Mouse (Mus musculus): Measurements from ENCODE around the gene Dgkg.

The Dgkg gene

GRCm38 (mm10) chr16:22651244-22651643, 5.8 kb downstream of the Dgkg start:
- no peak for DNase-seq (ENCODE audit: low read depth in 2 of 2, low spot score in 2 of 2)

GRCm38 (mm10) chr16:22645256-22645655, 11.8 kb downstream of the Dgkg start:
- no peak for DNase-seq (ENCODE audit: low read depth in 2 of 2, low spot score in 2 of 2)

GRCm38 (mm10) chr16:22643460-22643859, 13.6 kb downstream of the Dgkg start:
- no peak for DNase-seq (ENCODE audit: low read depth in 2 of 2, low spot score in 2 of 2)

- DNase-seq (ENCODE audit: low read depth in 2 of 2, low spot score in 2 of 2), result no peak
These were observed 14.1 kb downstream of the Dgkg start for GRCm38 (mm10) chr16:22642953-22643352.

- DNase-seq (ENCODE audit: low read depth in 2 of 2, low spot score in 2 of 2), result no peak
These were observed 15.0 kb downstream of the Dgkg start for GRCm38 (mm10) chr16:22642054-22642453.

GRCm38 (mm10) chr16:22641588-22641987, 15.4 kb downstream of the Dgkg start:
- DNase-seq (ENCODE audit: low read depth in 2 of 2, low spot score in 2 of 2), result no peak

GRCm38 (mm10) chr16:22637311-22637710, 19.7 kb downstream of the Dgkg start:
- no peak for DNase-seq (ENCODE audit: low read depth in 2 of 2, low spot score in 2 of 2)

- DNase-seq (ENCODE audit: low read depth in 2 of 2, low spot score in 2 of 2), result no peak
These were observed 21.3 kb downstream of the Dgkg start for GRCm38 (mm10) chr16:22635706-22636105.

GRCm38 (mm10) chr16:22633063-22633462, 24.0 kb downstream of the Dgkg start:
- DNase-seq (ENCODE audit: low read depth in 2 of 2, low spot score in 2 of 2), result no peak

GRCm38 (mm10) chr16:22630351-22630750, 26.7 kb downstream of the Dgkg start:
- no peak for DNase-seq (ENCODE audit: low read depth in 2 of 2, low spot score in 2 of 2)

- DNase-seq (ENCODE audit: low read depth in 2 of 2, low spot score in 2 of 2), result no peak
These were observed 27.1 kb downstream of the Dgkg start for GRCm38 (mm10) chr16:22629900-22630299.

GRCm38 (mm10) chr16:22625987-22626386, 31.0 kb downstream of the Dgkg start:
- no peak for DNase-seq (ENCODE audit: low read depth in 2 of 2, low spot score in 2 of 2)

- no peak for DNase-seq (ENCODE audit: low read depth in 2 of 2, low spot score in 2 of 2)
These were observed 31.6 kb downstream of the Dgkg start for GRCm38 (mm10) chr16:22625412-22625811.

GRCm38 (mm10) chr16:22622286-22622685, 34.7 kb downstream of the Dgkg start:
- DNase-seq (ENCODE audit: low read depth in 2 of 2, low spot score in 2 of 2), result no peak

GRCm38 (mm10) chr16:22621299-22621920, 35.6 kb downstream of the Dgkg start:
- no peak for DNase-seq (ENCODE audit: low read depth in 2 of 2, low spot score in 2 of 2)

GRCm38 (mm10) chr16:22618424-22619056, 38.5 kb downstream of the Dgkg start:
- no peak for DNase-seq (ENCODE audit: low read depth in 2 of 2, low spot score in 2 of 2)

- no peak for DNase-seq (ENCODE audit: low read depth in 2 of 2, low spot score in 2 of 2)
These were observed 41.2 kb downstream of the Dgkg start for GRCm38 (mm10) chr16:22615805-22616204.

GRCm38 (mm10) chr16:22613186-22614073, 43.6 kb downstream of the Dgkg start:
- DNase-seq (ENCODE audit: low read depth in 2 of 2, low spot score in 2 of 2), result no peak

- DNase-seq (ENCODE audit: low read depth in 2 of 2, low spot score in 2 of 2), result no peak
These were observed 49.0 kb downstream of the Dgkg start for GRCm38 (mm10) chr16:22608046-22608445.

- no peak for DNase-seq (ENCODE audit: low read depth in 2 of 2, low spot score in 2 of 2)
These were observed 50.0 kb downstream of the Dgkg start for GRCm38 (mm10) chr16:22606989-22607388.

- DNase-seq (ENCODE audit: low read depth in 2 of 2, low spot score in 2 of 2), result no peak
These were observed 54.6 kb downstream of the Dgkg start for GRCm38 (mm10) chr16:22602399-22602798.

GRCm38 (mm10) chr16:22601756-22602155, 55.3 kb downstream of the Dgkg start:
- DNase-seq (ENCODE audit: low read depth in 2 of 2, low spot score in 2 of 2), result no peak

All from CD8-positive naive resting alpha-beta T cell, adult 2 months (primary cell).